Mouse (Mus musculus) adrenal gland, adult 2 months (tissue): Measurements from ENCODE around the gene Ndufb3. TPM values are rescaled to one million over a fixed set of nuclear protein-coding genes. Genes with fewer than 3 reads are reported as not detected.
"Not testable (repeated sequence)": the region's sequence is repeated elsewhere in the genome, so short reads cannot be mapped to it uniquely, and the experiment has no call there.

Experiments
- DNase-seq: peaks from one replicate; pipeline ENCODE4 v3.0.0; 2021
- polyA plus RNA-seq: library from polyadenylated mRNA; depleted of rRNA; stranded (reverse); fragments of >200 nt; gene quantifications from 2 replicates; pipeline ENCODE4 v1.2.3, GENCODE M21; 2012; rRNA removed
- total RNA-seq, 2 experiments: library from RNA; stranded (reverse); gene quantifications; 2 replicates each; pipeline ENCODE4 v1.2.3; 2021

The Ndufb3 gene
- total and polyA plus RNA-seq, 3 experiments, result 8.1 to 181 (median 97.8) TPM

DNA sequence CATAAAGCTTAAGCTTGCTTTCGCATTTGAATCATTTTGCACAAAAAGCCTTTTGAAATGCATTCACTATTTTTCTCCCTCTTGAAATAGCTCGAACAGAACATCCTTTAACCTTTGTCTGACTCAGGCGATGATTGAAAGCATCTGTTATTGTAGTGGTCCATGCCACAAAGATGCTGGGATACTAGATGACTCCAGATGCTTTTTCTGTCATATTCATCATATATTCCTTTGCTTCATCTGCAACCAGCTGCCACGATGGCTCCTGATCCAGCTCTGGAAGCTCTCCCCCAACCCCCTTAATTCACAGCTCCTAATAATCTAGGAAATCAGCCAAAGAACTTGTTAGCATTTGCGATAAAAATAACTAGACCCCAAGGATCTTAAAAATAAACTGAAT lies 30.9 kb downstream of the Ndufb3 start:
- no peak for DNase-seq

DNA sequence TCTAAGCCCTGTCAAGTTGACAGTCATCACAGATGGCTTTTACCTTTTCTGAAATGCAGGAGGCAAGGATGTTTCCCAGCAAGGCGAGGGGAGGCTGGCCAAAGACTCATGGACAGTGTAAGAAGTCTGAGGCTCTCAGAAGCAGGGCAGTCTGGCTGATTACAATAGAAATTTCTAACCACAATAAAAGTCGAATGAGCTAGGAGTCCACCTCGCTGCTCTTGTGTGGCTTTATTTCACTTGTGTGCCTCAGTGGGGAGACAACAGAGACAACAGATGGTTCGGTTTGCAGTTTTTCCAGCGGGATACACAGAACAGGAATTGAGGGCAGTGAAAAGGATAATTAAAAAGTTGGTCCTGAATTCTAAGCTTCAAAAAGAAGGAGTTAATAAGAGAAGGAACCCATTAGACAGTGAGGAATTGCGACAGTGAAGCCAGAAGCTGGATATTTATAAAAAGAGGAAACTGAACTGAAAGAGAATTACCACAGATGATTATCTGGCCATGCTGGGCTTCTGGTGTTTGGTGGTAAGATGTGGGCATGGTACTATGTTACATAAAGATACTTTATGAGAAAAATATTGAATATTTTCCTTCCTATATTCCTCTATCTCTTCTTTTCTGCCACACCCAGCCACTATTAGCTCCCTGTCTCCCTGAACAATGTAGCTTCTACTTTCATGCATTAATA lies 31.9 kb downstream of the Ndufb3 start:
- no peak for DNase-seq

DNA sequence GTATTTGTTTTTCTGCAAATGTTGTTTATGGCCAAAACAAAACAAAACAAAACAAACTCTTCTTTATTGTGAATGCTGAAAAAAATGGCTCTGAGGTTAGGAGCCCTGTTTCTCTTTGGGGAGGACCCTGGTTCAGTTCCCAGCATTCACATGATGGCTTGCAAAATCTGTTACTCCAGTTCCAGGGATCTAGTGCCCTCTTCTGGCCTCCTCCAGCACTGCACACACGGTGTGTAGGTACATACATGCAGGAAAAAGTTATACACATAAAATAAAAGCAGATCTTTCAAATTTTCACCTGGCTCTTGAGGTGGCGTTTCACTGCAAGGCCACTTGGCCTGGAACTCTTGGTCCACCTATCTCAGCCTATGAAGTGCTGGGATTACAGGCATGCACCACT lies 32.6 kb downstream of the Ndufb3 start:
- no peak for DNase-seq

DNA sequence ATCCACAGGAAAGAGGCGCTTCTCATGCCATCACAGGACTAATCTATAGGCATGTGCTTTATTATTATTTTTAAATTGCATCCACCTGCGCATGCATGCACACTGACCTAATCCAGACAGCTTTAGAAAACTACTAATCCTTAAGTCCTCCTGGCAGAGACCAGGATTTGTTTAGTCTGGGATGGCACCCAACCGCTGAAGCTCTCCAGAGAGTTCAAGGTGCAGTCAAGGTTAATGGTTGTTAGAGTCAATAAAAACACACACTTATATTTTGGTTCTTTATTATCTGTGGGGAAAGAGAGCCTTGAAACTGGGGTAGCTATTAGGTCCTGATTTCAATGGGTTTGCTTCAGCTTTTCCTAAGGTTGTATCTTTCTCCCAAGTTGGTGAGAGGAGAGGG lies 35.1 kb downstream of the Ndufb3 start:
- DNase-seq, result peak; percentile 17

DNA sequence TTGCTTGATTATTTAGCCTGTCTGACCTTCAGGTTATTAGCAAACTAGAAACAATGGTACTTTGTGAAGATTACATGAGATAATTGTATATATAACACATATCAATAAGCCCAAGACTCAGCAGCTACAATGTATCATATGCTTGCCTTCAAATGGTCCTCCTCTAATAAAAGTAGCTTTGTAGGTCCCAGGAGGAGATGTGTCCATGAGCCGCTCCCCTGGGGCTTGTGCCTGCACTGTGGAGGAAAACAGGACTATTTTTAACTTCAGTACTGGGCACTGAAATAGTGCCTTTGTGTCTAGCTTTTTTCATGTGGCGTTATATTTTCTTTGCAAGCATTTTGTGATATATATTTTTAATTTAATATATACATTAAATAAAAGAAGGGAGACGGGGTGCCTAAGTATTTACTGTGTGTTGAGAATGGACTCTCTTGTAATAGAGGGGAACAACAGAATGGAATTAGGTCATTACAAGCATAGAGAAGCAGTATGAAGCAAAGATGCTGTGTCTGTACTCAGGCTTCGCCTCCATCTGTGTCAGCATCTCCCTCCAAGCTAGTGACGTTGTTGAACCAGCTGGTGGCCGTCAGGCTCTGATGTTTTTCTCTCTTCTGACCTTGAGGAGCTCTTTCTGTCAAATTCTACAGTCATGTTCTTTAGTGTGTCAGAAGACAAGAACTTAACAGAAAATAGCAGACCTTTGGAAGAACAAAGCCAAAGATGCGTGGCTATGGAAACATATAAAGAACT lies 36.0 kb downstream of the Ndufb3 start:
- DNase-seq, result no peak

DNA sequence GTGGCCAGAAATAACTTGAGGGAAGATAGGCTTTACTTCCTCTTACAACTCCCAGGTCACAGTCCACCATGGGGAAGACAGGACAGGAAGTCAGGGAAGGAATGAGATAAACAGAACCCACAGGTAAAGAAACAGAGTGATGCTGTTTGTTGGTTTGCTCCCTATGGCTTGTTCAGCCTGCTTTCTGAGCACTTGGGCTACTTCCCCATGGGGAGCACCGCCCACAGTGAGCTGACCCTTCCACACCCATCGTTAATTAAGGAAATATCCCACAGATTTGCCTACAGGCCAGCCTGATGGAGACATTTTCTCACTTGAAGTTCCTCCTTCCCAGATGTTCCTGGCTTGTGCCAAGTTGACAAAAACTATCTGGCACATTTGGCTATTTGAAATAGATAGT lies 42.7 kb downstream of the Ndufb3 start:
- not testable (repeated sequence) for DNase-seq

Other genes starting within 250 kb of the Ndufb3 start
- gene Bzw1, start 193.5 kb upstream of the Ndufb3 start, total RNA-seq, result 100 to 1,000 TPM; 125 to 134 TPM
- 5.6 and 7.5 TPM in 2 replicates for gene Bzw1, start 193.5 kb upstream of the Ndufb3 start, polyA plus RNA-seq
- gene Clk1, start 162.3 kb upstream of the Ndufb3 start, total RNA-seq, result 100 to 1,000 TPM; 120 to 159 TPM
- gene Clk1, start 162.3 kb upstream of the Ndufb3 start, polyA plus RNA-seq, result 9.9 and 10.7 TPM in 2 replicates
- 10 to 100 TPM; 21.6 to 21.7 TPM for gene Nif3l1, start 141.2 kb upstream of the Ndufb3 start, total RNA-seq
- gene Nif3l1, start 141.2 kb upstream of the Ndufb3 start, polyA plus RNA-seq, result 11.1 and 12.2 TPM in 2 replicates
- gene Ppil3, start 140.9 kb upstream of the Ndufb3 start, total RNA-seq, result 10 to 100 TPM; 27.1 to 34.5 TPM
- 10.0 and 10.7 TPM in 2 replicates for gene Ppil3, start 140.9 kb upstream of the Ndufb3 start, polyA plus RNA-seq
- gene Orc2, start 81.3 kb upstream of the Ndufb3 start, total RNA-seq, result 10 to 100 TPM; 18.0 to 23.7 TPM
- 9.8 and 16.2 TPM in 2 replicates for gene Orc2, start 81.3 kb upstream of the Ndufb3 start, polyA plus RNA-seq
- 10 to 100 TPM; 40.0 to 48.8 TPM for gene Fam126b, start 61 bp upstream of the Ndufb3 start, total RNA-seq
- gene Fam126b, start 61 bp upstream of the Ndufb3 start, polyA plus RNA-seq, result 0.57 and 0.65 TPM in 2 replicates
- 1 to 10 TPM; 1.1 to 3.4 TPM for gene Als2cr12, start 109.6 kb downstream of the Ndufb3 start, total RNA-seq
- gene Als2cr12, start 109.6 kb downstream of the Ndufb3 start, polyA plus RNA-seq, result 0.46 TPM in 1 of 2 replicates, not detected in the other
- 100 to 1,000 TPM in 1 of 2 experiments, 10 to 100 TPM in 1; 97.4 to 113 TPM for gene Cflar, start 125.1 kb downstream of the Ndufb3 start, total RNA-seq
- 37.3 and 41.7 TPM in 2 replicates for gene Cflar, start 125.1 kb downstream of the Ndufb3 start, polyA plus RNA-seq
- 10 to 100 TPM; 15.5 to 22.9 TPM for gene Casp8, start 209.0 kb downstream of the Ndufb3 start, total RNA-seq
- gene Casp8, start 209.0 kb downstream of the Ndufb3 start, polyA plus RNA-seq, result 0.74 and 0.89 TPM in 2 replicates